Mouse (Mus musculus) stomach, embryonic 15.5 days (tissue): ENCODE measurements around the gene Tmem59l. TPM values are rescaled to one million over a fixed set of nuclear protein-coding genes. Genes with fewer than 3 reads are reported as not detected.

ENCODE experiments used
- ATAC-seq: fragments of 200-750 bp; cut with Nextera tagmentation; 2 replicates; pipeline ENCODE4 v1.8.0; 2017; ENCODE audit warnings: low read depth, moderate number of reproducible peaks, moderate TSS enrichment; ENCODE audit not compliant: insufficient read depth, low FRiP score
- H3K27ac ChIP-seq: fragments of 300-500 bp; sonication (generic); 2 replicates; pipeline ENCODE4 v1.5.1; 2015; ENCODE audit warnings: mild to moderate bottlenecking, inconsistent platforms
- H3K27me3 ChIP-seq: fragments of 300-500 bp; sonication (generic); replicated peaks from 2 replicates; pipeline ENCODE4 v1.6.1; 2015; ENCODE audit warnings: inconsistent platforms
- H3K36me3 ChIP-seq: fragments of 300-500 bp; sonication (generic); 2 replicates; pipeline ENCODE4 v1.6.1; 2015; ENCODE audit warnings: inconsistent platforms
- H3K4me1 ChIP-seq: fragments of 300-500 bp; sonication (generic); 2 replicates; pipeline ENCODE4 v1.6.1; 2015; ENCODE audit warnings: inconsistent platforms
- H3K4me2 ChIP-seq: fragments of 300-500 bp; sonication (generic); 2 replicates; pipeline ENCODE4 v1.6.1; 2015; ENCODE audit warnings: mild to moderate bottlenecking, inconsistent platforms
- H3K4me3 ChIP-seq: fragments of 300-500 bp; sonication (generic); replicated peaks from 2 replicates; pipeline ENCODE4 v1.5.1; 2015; ENCODE audit warnings: inconsistent platforms
- H3K9ac ChIP-seq: fragments of 300-500 bp; sonication (generic); 2 replicates; pipeline ENCODE4 v1.6.1; 2015; ENCODE audit warnings: inconsistent platforms
- H3K9me3 ChIP-seq: fragments of 300-500 bp; sonication (generic); 2 replicates; pipeline ENCODE4 v1.6.1; 2016; ENCODE audit warnings: inconsistent platforms
- WGBS: fragments of 180-500 bp; shearing (Covaris S2); methylation state at CpG from one replicate; pipeline ENCODE4 v1.1.7; 2015; 5-methylcytosine and 5-hydroxymethylcytosine counted together
- polyA plus RNA-seq: library from polyadenylated mRNA; unstranded; fragments of >200 nt; fragmentation: Nextera tagmentation; extraction: Ambion mirVana; gene quantifications from 2 replicates; pipeline ENCODE4 v1.2.1, GENCODE M21; 2015

Tmem59l gene
- polyA plus RNA-seq, 1 experiment from 2014 or later = 3.5 TPM

DNA sequence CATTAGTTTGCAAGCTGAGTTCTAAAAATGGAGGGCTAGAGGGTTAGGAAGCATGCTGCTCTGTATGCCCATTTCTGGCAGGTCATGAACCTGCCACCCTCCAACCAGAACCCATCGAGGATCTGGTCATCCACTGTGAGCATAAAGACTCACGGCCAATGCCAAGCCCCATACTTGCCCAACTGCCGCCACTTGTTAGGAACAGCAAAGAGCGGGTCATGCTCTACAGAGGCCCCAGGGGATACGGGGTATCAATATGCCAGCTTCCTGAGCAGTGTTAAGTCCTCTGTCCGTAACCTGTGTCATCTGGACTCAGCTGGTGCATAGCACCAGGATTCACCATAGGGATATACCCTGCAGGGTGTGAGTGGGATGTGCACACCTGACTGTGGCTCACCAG is 23.0 kb downstream of the Tmem59l start:
- WGBS = 92% methylated on average over 6 of the region's 6 CpGs
- ATAC-seq = no peak
- Histone ChIP-seq H3K9ac (no peak overlapping the region), H3K4me2 (no peak overlapping the region), H3K27ac (no peak overlapping the region), H3K27me3 (no peaks in the 10 kb centered on the region), H3K36me3 (no peaks in the 10 kb centered on the region), H3K9me3 (no peaks in the 10 kb centered on the region), H3K4me3 (no peak overlapping the region), H3K4me1 (peaks cover 12% of the 10 kb centered on the region; the same call in 1 of the 2 replicates)

DNA sequence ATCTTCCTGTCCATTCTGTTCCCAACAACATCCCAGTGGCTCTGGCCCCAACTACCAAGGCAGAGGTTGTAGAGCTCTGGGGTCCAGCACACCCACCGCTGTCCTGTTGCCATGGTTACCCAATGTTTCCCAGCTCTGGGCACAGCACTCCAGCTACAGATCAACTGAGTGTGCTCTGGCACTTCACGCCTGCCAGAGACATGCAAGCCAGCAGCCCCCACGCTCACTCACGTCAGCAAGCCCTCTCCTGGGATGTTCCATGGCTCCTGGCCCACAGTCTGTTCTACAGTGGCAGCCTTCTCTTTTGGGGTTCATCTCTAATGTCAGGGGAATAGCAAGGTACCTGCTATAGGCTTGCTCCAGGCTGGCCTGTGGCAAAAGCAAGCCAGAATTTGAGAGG is 23.9 kb downstream of the Tmem59l start:
- no peaks in the 10 kb centered on the region for H3K9me3 ChIP-seq
- peaks cover 9% of the 10 kb centered on the region; the same call in 1 of the 2 replicates for H3K4me1 ChIP-seq
- H3K4me3 ChIP-seq = no peak overlapping the region
- no peaks in the 10 kb centered on the region for H3K36me3 ChIP-seq
- H3K9ac ChIP-seq = no peak overlapping the region
- WGBS = 82% methylated on average over 4 of the region's 4 CpGs
- H3K27ac ChIP-seq = no peak overlapping the region
- H3K27me3 ChIP-seq = no peaks in the 10 kb centered on the region
- no peak overlapping the region for H3K4me2 ChIP-seq
- ATAC-seq = no peak

DNA sequence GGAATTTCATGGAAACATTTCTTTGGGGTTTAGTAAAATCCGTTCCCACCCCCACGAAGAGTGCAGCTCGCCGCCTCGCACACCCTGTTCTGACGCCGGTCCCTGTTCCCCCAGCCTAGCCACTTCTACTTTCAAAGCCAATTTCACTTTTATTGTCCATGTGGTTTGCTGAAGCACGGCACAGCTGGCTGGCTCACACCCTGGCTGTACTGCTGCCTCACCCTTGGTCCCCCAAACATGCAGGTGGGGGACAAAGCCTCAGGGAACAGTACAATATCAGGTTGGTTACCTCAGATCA is 24.7 kb downstream of the Tmem59l start:
- Histone ChIP-seq H3K4me3 (no peak overlapping the region), H3K27ac (no peak overlapping the region), H3K36me3 (no peaks in the 10 kb centered on the region), H3K4me2 (no peak overlapping the region), H3K9me3 (no peaks in the 10 kb centered on the region), H3K9ac (no peak overlapping the region), H3K27me3 (no peaks in the 10 kb centered on the region), H3K4me1 (peaks cover 9% of the 10 kb centered on the region; the same call in 1 of the 2 replicates)
- ATAC-seq = no peak
- 89% methylated on average over 8 of the region's 8 CpGs for WGBS

DNA sequence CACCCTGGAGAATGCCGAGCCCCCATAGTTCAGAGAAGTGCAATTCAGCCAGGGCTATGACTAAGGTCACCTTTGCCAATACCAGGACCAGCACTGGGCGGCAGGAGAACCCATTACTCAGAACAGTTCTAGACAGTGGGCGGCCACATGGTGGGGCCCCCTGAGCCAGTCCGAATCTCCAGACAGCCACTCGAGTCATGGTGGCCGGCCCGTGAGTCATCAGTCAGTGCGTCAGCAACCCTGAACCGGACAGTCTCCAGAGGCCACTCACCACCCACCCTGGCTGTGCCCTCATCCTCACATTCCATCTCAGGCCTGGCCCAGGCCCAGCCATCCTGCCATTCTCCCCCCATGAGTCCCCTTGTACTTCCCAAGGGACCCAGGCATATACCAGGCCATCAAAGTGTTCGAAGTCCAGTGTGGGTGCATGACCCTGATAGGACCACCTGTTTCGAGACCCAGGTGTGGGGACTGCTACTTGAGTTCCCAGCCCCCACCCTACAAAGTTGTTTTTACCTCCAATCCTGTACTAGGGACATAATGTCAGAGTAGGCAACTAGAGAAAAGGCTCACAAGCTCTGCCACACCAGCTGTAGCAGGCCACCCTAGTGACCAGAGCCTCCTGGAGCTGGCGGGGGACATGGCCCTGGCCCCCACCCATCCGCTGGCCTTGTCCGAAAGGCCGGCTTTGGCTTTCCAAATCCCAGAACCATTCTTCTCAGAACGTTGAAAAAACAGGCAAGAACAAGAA is 25.2 kb downstream of the Tmem59l start:
- WGBS = 80% methylated on average over 16 of the region's 16 CpGs
- H3K4me3 ChIP-seq = no peak overlapping the region
- no peak overlapping the region for H3K9ac ChIP-seq
- peaks cover 4% of the 10 kb centered on the region; the same call in 1 of the 2 replicates for H3K4me1 ChIP-seq
- H3K9me3 ChIP-seq = no peaks in the 10 kb centered on the region
- H3K4me2 ChIP-seq = no peak overlapping the region
- H3K27ac ChIP-seq = no peak overlapping the region
- no peak for ATAC-seq
- no peaks in the 10 kb centered on the region for H3K36me3 ChIP-seq
- no peaks in the 10 kb centered on the region for H3K27me3 ChIP-seq

DNA sequence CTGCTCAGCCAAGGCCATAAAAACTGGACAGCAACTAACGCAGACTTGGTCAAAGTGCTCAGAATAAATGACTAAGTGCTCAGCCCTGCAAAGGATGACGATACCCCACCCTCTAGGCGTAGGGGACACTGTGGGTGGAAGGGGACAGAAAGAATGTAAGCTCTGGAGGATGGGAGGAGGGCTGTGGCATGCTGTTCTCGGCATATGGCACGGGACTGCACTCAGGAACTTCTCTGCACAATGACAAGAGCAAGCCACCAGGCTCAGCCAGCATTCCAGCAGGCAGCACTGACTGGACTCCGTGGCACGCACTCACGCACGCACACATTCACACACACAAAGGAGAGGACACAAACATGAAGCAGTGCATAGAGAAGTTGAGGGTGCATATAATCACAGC is 26.6 kb downstream of the Tmem59l start:
- WGBS = 74% methylated on average over 9 of the region's 9 CpGs
- Histone ChIP-seq H3K4me2 (no peak overlapping the region), H3K9me3 (no peaks in the 10 kb centered on the region), H3K27ac (no peak overlapping the region), H3K4me1 (no peaks in the 10 kb centered on the region), H3K9ac (no peak overlapping the region), H3K36me3 (no peaks in the 10 kb centered on the region), H3K27me3 (no peaks in the 10 kb centered on the region), H3K4me3 (no peak overlapping the region)
- no peak for ATAC-seq

DNA sequence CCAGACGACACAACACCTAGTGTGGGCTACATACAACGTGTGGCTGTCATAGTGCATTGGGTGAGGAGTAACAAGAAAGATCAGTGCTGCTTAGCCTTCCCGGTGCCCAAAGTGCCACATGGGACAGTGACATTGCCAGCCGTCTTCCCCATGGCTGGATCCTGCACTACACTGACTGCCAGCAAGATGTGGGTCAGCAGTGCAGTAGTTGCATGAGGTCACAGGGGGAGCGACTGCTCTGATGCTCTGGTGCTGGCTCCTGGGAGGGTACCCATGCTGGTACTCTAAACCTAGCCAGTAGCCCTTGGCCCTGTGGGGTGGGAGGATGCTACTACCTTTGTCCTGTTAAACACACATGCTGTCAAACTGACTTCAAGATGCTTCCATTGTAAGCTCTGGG is 27.0 kb downstream of the Tmem59l start:
- H3K9me3 ChIP-seq = no peaks in the 10 kb centered on the region
- no peak overlapping the region for H3K27ac ChIP-seq
- H3K27me3 ChIP-seq = no peaks in the 10 kb centered on the region
- no peak overlapping the region for H3K4me3 ChIP-seq
- ATAC-seq = no peak
- H3K9ac ChIP-seq = no peak overlapping the region
- no peaks in the 10 kb centered on the region for H3K4me1 ChIP-seq
- no peak overlapping the region for H3K4me2 ChIP-seq
- 92% methylated on average over 5 of the region's 5 CpGs for WGBS
- no peaks in the 10 kb centered on the region for H3K36me3 ChIP-seq

DNA sequence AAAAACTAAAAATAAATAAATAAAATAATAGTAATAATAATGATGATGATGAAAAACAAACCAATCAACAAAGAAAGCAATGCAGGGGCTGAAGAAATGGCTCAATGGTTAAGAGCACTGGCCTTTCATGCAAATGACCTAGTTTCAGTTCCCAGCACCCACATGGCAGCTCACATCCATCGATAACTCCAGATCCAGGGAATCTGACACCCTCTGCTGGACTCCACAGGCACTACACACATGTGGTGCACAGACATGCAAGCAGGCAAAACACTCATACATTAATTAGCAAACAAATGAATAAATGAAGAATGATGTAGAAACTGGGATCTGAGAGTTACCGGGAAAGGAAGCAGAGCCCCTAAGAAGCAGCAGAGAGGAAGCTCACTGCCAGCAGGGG is 27.5 kb downstream of the Tmem59l start:
- no peaks in the 10 kb centered on the region for H3K27me3 ChIP-seq
- 94% methylated on average over 2 of the region's 2 CpGs for WGBS
- H3K4me3 ChIP-seq = no peak overlapping the region
- H3K9me3 ChIP-seq = no peaks in the 10 kb centered on the region
- no peak overlapping the region for H3K9ac ChIP-seq
- no peaks in the 10 kb centered on the region for H3K36me3 ChIP-seq
- H3K27ac ChIP-seq = no peak overlapping the region
- ATAC-seq = no peak
- no peaks in the 10 kb centered on the region for H3K4me1 ChIP-seq
- no peak overlapping the region for H3K4me2 ChIP-seq

DNA sequence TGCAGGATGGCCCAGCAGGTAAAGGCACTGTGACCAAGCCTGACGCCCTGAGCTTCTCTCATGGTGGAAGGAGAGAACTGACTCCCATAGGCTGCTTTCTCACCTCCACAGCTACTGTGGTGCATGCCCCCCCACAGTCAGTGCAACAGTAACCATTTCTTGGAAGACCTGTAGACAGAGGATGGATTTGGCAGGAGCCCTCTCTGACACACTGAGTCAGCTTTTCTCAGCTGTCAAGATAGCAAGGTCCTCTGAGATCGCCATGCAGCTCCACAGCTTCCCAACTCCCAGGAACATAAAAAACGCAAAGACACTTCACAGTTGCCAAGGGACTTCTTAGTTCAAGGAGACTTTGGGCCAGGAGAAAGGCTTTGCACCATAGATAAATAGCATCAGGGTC is 28.7 kb downstream of the Tmem59l start:
- no peak for ATAC-seq
- H3K36me3 ChIP-seq = no peaks in the 10 kb centered on the region
- WGBS = 85% methylated on average over 3 of the region's 3 CpGs
- H3K27me3 ChIP-seq = no peaks in the 10 kb centered on the region
- H3K4me3 ChIP-seq = no peak overlapping the region
- H3K9me3 ChIP-seq = no peaks in the 10 kb centered on the region
- no peak overlapping the region for H3K4me2 ChIP-seq
- H3K4me1 ChIP-seq = no peaks in the 10 kb centered on the region
- no peak overlapping the region for H3K9ac ChIP-seq
- H3K27ac ChIP-seq = no peak overlapping the region

DNA sequence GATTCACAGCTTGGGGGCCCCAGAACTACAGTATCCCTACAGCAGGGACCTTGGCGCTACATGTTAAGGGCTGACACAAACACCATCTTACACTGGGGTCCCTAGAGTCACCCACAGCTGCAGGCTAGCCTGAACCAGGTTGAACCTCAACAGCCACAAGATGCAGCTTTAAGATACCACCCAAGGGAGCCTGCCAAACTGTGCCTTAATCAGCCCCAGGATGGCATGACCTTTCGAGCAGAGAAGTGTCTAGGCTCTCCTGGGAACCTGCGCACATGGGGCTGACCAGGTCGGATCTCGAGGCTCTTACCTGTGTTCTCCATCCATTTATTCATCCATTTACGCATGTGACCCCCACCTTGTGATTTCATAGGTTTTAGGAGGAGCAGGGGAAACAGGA is 29.3 kb downstream of the Tmem59l start:
- Histone ChIP-seq H3K36me3 (no peaks in the 10 kb centered on the region), H3K4me2 (no peak overlapping the region), H3K4me1 (no peaks in the 10 kb centered on the region), H3K27me3 (no peaks in the 10 kb centered on the region), H3K9me3 (no peaks in the 10 kb centered on the region), H3K9ac (no peak overlapping the region), H3K27ac (no peak overlapping the region), H3K4me3 (no peak overlapping the region)
- ATAC-seq = no peak
- WGBS = 85% methylated on average over 6 of the region's 6 CpGs

DNA sequence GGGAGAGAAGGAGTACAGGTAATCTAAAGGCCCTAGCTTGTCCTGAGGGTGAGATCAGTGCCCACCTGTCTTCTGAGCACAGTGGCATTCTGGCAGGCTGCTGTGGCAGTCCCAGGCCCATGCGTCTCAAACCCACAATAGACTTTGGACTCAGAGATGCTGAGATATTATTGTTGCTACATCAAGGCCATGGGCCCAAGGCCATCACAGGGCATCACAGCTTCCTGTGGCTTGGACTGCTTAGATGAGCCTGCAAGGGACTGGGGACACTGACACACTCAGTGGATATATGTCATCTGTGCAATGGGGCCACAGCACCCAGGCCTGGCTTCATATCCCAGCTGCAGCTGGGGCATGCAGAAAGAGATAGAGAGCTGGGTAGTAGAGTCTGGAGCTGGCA is 30.2 kb downstream of the Tmem59l start:
- H3K27me3 ChIP-seq = no peaks in the 10 kb centered on the region
- no peaks in the 10 kb centered on the region for H3K9me3 ChIP-seq
- H3K27ac ChIP-seq = no peak overlapping the region
- ATAC-seq = no peak
- H3K4me3 ChIP-seq = no peak overlapping the region
- H3K36me3 ChIP-seq = peaks cover 5% of the 10 kb centered on the region
- no peak overlapping the region for H3K9ac ChIP-seq
- 65% methylated on average over 1 of the region's 1 CpGs for WGBS
- no peak overlapping the region for H3K4me2 ChIP-seq
- no peaks in the 10 kb centered on the region for H3K4me1 ChIP-seq

DNA sequence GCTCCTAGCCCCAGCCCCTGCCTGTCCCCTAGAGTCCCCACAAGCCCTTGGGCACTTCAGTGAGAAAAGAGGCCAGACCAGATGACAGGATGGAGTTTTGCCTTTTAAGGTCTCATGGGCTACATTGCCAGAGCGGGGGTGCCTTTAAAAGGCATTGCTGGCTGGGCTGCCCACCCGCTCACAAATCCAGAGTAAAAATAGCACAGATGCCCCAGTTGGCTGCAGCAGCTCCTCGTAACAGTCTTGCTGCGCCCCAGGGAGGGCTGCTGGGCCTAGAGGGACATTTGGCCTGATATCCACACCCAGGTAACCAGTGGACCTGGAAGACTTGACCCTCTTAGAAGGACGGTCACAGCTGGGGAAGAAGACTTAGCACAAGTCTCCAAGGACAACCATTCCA is 33.3 kb downstream of the Tmem59l start:
- Histone ChIP-seq H3K36me3 (peaks cover 19% of the 10 kb centered on the region), H3K4me2 (no peak overlapping the region), H3K27ac (peak overlapping the region; percentile 55), H3K9ac (no peak overlapping the region), H3K4me1 (0 out of 2 replicates have a peak, but pooled peaks cover under 1% of the 10 kb centered on the region), H3K9me3 (no peaks in the 10 kb centered on the region), H3K27me3 (no peaks in the 10 kb centered on the region), H3K4me3 (no peak overlapping the region)
- ATAC-seq = no peak
- 82% methylated on average over 5 of the region's 5 CpGs for WGBS

DNA sequence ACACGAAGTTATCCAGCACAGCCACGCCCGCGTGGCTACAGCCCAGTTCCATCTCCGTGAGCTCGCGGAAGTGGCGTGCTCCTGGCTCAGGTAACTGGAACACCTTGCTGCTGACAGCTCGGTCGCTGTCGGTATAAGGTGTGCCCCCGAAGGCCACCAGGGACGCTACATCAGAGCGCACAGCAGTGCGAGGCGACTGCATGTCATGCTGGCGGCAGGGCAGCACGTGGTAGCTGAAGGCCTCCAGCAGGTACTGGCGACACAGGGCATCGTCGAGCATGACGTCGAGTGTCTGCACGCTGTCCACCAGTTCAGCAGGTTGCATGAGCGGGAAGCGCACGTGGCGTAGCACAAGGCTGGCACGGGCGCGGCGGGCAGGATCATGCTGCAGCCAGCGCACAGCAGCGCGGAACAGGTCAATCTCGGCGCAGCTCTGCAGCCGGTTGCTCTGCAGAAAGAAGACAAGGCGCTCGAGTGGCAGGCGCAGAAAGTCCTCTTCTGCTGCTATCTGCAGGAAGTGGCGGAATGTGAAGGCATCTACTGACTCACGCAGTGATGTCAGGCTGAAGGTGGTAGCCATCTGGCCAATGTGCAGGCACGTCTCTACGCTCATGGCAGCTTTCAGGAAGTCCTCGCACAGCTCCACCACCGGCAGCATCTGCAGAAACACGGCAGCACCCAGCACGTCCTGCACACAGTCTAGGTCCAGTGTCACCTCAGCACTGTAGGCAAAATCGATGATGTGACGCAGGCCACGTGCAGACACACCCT is 34.8 kb downstream of the Tmem59l start:
- no peak overlapping the region for H3K9ac ChIP-seq
- 68% methylated on average over 52 of the region's 52 CpGs for WGBS
- H3K4me1 ChIP-seq = 0 out of 2 replicates have a peak, but pooled peaks cover 4% of the 10 kb centered on the region
- no peak overlapping the region for H3K4me3 ChIP-seq
- H3K4me2 ChIP-seq = no peak overlapping the region
- ATAC-seq = peak; percentile 16; the same call in 1 of the 2 replicates
- no peaks in the 10 kb centered on the region for H3K27me3 ChIP-seq
- H3K27ac ChIP-seq = no peak overlapping the region
- no peaks in the 10 kb centered on the region for H3K9me3 ChIP-seq
- H3K36me3 ChIP-seq = peaks cover 19% of the 10 kb centered on the region
